Mouse (Mus musculus): ENCODE measurements around the gene 2010109A12Rik.

DNA sequence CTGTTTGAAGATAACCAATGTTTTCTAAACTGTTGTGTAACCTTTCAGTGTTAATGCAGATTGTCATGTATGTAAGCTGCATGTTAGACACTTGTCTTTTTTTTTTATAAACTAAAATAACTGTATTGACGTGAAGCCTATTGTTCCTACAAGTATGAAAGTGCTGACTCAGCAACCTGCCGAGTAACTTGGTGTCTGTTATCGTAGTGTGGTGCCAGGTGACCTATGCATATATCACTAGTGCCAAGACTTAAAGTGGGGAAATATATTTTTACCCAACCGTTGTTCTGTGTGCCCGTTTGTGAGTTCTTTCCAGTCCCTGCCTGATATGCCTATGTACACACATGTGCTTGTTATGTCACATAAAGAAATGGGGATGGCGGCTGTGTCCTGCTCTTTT, 31.6 kb upstream of the 2010109A12Rik start:
- no peak for TF ChIP-seq CTCF (IDR thresholded peaks at IDR 0.05; ENCODE audit: extremely low read depth, insufficient read depth, low read length)
- TF ChIP-seq POLR2A (IDR thresholded peaks at IDR 0.05; ENCODE audit: extremely low read depth, insufficient read depth, low read length): no peak

Data from cortical plate, adult 2 months (tissue).